Mouse (Mus musculus) liver, postnatal 0 days (tissue): ENCODE results near the gene Slx1b.

Experiments used
- CTCF ChIP-seq: sonication (generic); IDR thresholded peaks from 2 replicates; pipeline ENCODE4 v1.5.1; 2016; ENCODE audit warnings: antibody characterized with exemption, low read depth
- EP300 ChIP-seq: IDR thresholded peaks from 2 replicates; pipeline ENCODE4 v1.6.1; 2016; ENCODE audit warnings: antibody characterized with exemption, low read depth, mild to moderate bottlenecking

GRCm38 (mm10) chr7:126717566-126717965, 22.0 kb upstream of the Slx1b start:
- TF ChIP-seq CTCF (no peak), EP300 (no peak)
